Mouse (Mus musculus): ENCODE results near the gene Marf1. TPM values are rescaled to one million over a fixed set of nuclear protein-coding genes. Genes with fewer than 3 reads are reported as not detected.

Marf1 gene
- total RNA-seq, 1 experiment from 2014 or later = 34.3 TPM

GRCm38 (mm10) chr16:14151718-14152117 is 11.4 kb downstream of the Marf1 start:
- ATAC-seq (replicated peaks in 1 of 2; ENCODE audit: insufficient read depth in 1 of 2, low FRiP score in 2 of 2, low TSS enrichment in 1 of 2, low read depth in 1 of 2, poor library complexity in 2 of 2, severe bottlenecking in 2 of 2) = no peak

GRCm38 (mm10) chr16:14147712-14148111 is 15.4 kb downstream of the Marf1 start:
- ATAC-seq (replicated peaks in 1 of 2; ENCODE audit: insufficient read depth in 1 of 2, low FRiP score in 2 of 2, low TSS enrichment in 1 of 2, low read depth in 1 of 2, poor library complexity in 2 of 2, severe bottlenecking in 2 of 2) = no peak

DNA sequence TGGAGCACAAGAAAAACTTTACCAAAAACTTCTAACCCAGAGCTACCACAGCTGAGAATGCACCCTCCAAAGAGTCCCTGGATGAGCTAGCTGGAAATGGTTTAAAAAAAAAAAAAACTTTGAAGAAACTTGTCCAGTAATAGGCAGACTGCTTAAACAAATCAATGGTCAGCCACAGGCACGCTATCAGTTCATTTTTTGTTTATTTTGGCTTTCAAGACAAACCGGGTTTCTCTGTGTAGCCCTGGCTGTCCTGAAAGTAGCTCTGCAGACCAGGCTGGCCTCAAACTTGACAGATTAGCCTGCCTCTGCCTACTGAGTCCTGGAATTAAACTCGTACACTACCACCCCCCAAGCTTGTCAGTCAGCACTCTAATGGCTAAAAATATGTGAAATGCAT is 19.9 kb downstream of the Marf1 start:
- no peak for ATAC-seq (replicated peaks in 1 of 2; ENCODE audit: insufficient read depth in 1 of 2, low FRiP score in 2 of 2, low TSS enrichment in 1 of 2, low read depth in 1 of 2, poor library complexity in 2 of 2, severe bottlenecking in 2 of 2)

DNA sequence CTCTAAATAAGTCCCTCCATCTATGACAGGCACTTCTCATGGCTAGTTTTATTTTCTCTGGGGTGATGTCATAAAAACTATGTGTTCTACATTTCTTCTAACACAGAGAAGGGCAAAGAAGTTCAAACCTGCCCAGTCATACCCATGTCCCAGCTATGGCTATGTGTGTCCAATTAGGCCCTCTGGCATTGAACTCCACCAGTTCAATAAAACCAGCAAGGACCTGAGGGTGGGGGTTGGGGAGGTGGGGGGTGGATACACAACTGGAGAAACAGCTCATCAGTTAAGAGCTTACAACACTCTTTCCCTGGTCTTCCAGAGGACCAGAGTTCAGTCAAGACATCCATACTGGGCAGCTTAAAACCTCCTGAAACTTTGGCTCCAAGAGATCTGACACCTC is 24.0 kb downstream of the Marf1 start:
- no peak for ATAC-seq (replicated peaks in 1 of 2; ENCODE audit: insufficient read depth in 1 of 2, low FRiP score in 2 of 2, low TSS enrichment in 1 of 2, low read depth in 1 of 2, poor library complexity in 2 of 2, severe bottlenecking in 2 of 2)

GRCm38 (mm10) chr16:14137976-14138561 is 25.1 kb downstream of the Marf1 start:
- no peak for ATAC-seq (replicated peaks in 1 of 2; ENCODE audit: insufficient read depth in 1 of 2, low FRiP score in 2 of 2, low TSS enrichment in 1 of 2, low read depth in 1 of 2, poor library complexity in 2 of 2, severe bottlenecking in 2 of 2)

GRCm38 (mm10) chr16:14135014-14135413 is 28.1 kb downstream of the Marf1 start:
- ATAC-seq (replicated peaks in 1 of 2; ENCODE audit: insufficient read depth in 1 of 2, low FRiP score in 2 of 2, low TSS enrichment in 1 of 2, low read depth in 1 of 2, poor library complexity in 2 of 2, severe bottlenecking in 2 of 2) = peak; percentile 48 to 49; a peak in 2 of 4 replicates

GRCm38 (mm10) chr16:14131838-14132237 is 31.3 kb downstream of the Marf1 start:
- ATAC-seq (replicated peaks in 1 of 2; ENCODE audit: insufficient read depth in 1 of 2, low FRiP score in 2 of 2, low TSS enrichment in 1 of 2, low read depth in 1 of 2, poor library complexity in 2 of 2, severe bottlenecking in 2 of 2) = no peak; a peak in 1 of 4 replicates

DNA sequence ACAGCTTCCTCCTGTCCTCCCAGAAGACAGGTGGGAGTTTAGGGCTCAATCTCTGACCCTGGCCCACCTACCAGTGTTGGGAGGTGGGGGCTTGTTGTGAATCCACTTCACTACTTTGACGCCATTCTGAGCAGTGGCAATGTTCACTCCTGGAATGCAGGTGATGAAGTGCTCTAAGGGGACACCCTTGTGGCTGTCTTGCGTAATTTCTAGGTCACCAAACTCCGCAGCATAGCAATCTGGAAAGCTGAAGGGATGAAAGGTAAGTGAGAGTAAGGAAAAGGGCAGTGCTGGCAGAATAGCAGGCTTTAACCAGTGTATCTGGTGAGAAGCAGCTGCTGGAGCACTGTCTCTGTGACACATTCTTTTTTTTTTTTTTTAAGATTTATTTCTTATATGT is 31.8 kb downstream of the Marf1 start:
- ATAC-seq (replicated peaks in 1 of 2; ENCODE audit: insufficient read depth in 1 of 2, low FRiP score in 2 of 2, low TSS enrichment in 1 of 2, low read depth in 1 of 2, poor library complexity in 2 of 2, severe bottlenecking in 2 of 2) = no peak

GRCm38 (mm10) chr16:14130796-14131195 is 32.4 kb downstream of the Marf1 start:
- ATAC-seq (replicated peaks in 1 of 2; ENCODE audit: insufficient read depth in 1 of 2, low FRiP score in 2 of 2, low TSS enrichment in 1 of 2, low read depth in 1 of 2, poor library complexity in 2 of 2, severe bottlenecking in 2 of 2) = no peak

- ATAC-seq (replicated peaks in 1 of 2; ENCODE audit: insufficient read depth in 1 of 2, low FRiP score in 2 of 2, low TSS enrichment in 1 of 2, low read depth in 1 of 2, poor library complexity in 2 of 2, severe bottlenecking in 2 of 2) = no peak
These were observed 34.2 kb downstream of the Marf1 start for GRCm38 (mm10) chr16:14128977-14129376.

DNA sequence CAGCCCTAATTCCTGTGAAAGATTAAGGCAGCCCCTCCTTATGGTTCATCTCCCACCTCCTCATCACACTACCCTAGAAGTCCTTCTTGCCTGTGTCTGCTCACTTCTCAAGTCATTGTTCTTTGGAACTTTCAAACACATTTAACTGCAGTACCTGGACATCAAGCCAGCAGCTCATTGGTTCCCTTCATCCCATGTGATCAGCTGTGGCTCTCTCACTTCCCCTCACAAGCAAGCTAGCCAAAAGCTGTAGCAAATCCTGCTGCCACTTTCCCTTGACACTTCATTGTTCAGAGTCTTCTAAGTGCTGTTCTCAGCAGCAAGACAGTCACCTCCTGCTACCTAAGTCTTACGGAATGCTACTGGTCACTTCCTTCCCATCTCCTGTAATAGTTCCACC is 37.9 kb downstream of the Marf1 start:
- ATAC-seq (replicated peaks in 1 of 2; ENCODE audit: insufficient read depth in 1 of 2, low FRiP score in 2 of 2, low TSS enrichment in 1 of 2, low read depth in 1 of 2, poor library complexity in 2 of 2, severe bottlenecking in 2 of 2) = no peak

DNA sequence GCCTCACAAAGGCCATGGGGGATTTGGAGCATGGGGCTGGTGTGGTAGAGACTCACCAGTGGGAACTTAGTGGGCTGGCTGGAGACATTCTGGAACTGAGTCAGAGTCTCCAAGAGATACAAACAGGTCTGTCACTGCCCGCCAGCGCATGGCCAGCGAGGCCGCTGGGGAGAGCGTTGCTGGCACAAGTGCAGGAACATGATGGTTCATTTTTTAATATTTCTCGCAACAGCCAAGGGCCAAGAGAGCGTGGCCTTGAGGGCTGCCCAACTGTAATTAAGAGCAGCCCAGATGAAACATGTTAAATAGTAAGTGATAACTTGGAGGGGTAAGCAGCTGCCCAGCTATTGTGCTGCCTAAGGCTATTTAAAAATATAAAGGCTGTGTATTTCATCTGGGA is 38.4 kb downstream of the Marf1 start:
- no peak for ATAC-seq (replicated peaks in 1 of 2; ENCODE audit: insufficient read depth in 1 of 2, low FRiP score in 2 of 2, low TSS enrichment in 1 of 2, low read depth in 1 of 2, poor library complexity in 2 of 2, severe bottlenecking in 2 of 2)

- ATAC-seq (replicated peaks in 1 of 2; ENCODE audit: insufficient read depth in 1 of 2, low FRiP score in 2 of 2, low TSS enrichment in 1 of 2, low read depth in 1 of 2, poor library complexity in 2 of 2, severe bottlenecking in 2 of 2) = no peak
These were observed 39.2 kb downstream of the Marf1 start for GRCm38 (mm10) chr16:14123901-14124300.

- no peak for ATAC-seq (replicated peaks in 1 of 2; ENCODE audit: insufficient read depth in 1 of 2, low FRiP score in 2 of 2, low TSS enrichment in 1 of 2, low read depth in 1 of 2, poor library complexity in 2 of 2, severe bottlenecking in 2 of 2)
These were observed 40.6 kb downstream of the Marf1 start for GRCm38 (mm10) chr16:14122586-14122985.

DNA sequence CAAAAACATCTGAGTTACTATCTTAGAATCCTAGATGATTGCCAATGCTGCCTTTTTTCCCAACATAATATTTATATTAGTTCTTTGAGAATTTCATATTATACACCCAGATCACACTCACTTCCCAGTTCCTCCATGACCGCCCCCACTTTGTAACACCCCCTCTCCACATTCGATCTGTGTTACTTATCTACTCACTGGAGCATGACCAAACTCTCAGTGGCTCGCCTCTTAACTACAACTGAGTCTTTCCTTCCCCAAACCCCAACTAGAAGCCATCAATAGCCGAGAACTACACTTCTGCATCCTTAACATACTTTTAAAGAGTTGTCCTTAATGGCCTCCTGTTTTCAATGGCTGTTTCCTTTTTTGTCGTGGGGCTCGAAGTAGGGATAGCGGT is 41.6 kb downstream of the Marf1 start:
- ATAC-seq (replicated peaks in 1 of 2; ENCODE audit: insufficient read depth in 1 of 2, low FRiP score in 2 of 2, low TSS enrichment in 1 of 2, low read depth in 1 of 2, poor library complexity in 2 of 2, severe bottlenecking in 2 of 2) = no peak

- no peak for ATAC-seq (replicated peaks in 1 of 2; ENCODE audit: insufficient read depth in 1 of 2, low FRiP score in 2 of 2, low TSS enrichment in 1 of 2, low read depth in 1 of 2, poor library complexity in 2 of 2, severe bottlenecking in 2 of 2)
These were observed 42.2 kb downstream of the Marf1 start for GRCm38 (mm10) chr16:14120941-14121340.

DNA sequence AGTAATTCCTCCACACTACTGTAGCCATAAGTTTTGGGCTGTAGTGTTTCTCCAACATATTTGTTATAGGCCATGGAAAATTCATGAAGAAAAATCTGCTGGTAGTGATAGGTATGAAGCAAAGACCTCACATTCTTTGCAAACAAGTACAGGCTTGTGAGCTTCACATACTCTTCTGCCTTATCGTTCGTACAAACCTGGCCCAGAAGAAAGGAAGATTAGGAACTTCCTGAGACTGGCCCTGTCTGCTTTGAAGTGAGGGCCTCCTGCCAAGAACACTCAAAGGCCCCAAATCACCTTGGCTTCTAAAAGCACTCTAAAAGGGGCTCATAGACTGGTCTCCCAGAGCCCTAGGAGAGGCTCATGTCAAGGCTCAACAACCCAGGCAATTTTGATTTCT is 45.9 kb downstream of the Marf1 start:
- no peak for ATAC-seq (replicated peaks in 1 of 2; ENCODE audit: insufficient read depth in 1 of 2, low FRiP score in 2 of 2, low TSS enrichment in 1 of 2, low read depth in 1 of 2, poor library complexity in 2 of 2, severe bottlenecking in 2 of 2)

- no peak for ATAC-seq (replicated peaks in 1 of 2; ENCODE audit: insufficient read depth in 1 of 2, low FRiP score in 2 of 2, low TSS enrichment in 1 of 2, low read depth in 1 of 2, poor library complexity in 2 of 2, severe bottlenecking in 2 of 2)
These were observed 50.4 kb downstream of the Marf1 start for GRCm38 (mm10) chr16:14112742-14113141.

GRCm38 (mm10) chr16:14112133-14112532 is 51.0 kb downstream of the Marf1 start:
- ATAC-seq (replicated peaks in 1 of 2; ENCODE audit: insufficient read depth in 1 of 2, low FRiP score in 2 of 2, low TSS enrichment in 1 of 2, low read depth in 1 of 2, poor library complexity in 2 of 2, severe bottlenecking in 2 of 2) = no peak

GRCm38 (mm10) chr16:14110922-14111321 is 52.2 kb downstream of the Marf1 start:
- no peak for ATAC-seq (replicated peaks in 1 of 2; ENCODE audit: insufficient read depth in 1 of 2, low FRiP score in 2 of 2, low TSS enrichment in 1 of 2, low read depth in 1 of 2, poor library complexity in 2 of 2, severe bottlenecking in 2 of 2)

Data from hematopoietic stem cell, adult 5-6 weeks (primary cell).